Mouse (Mus musculus): ENCODE data around the gene Rlbp1. TPM values are rescaled to one million over a fixed set of nuclear protein-coding genes. Genes with fewer than 3 reads are reported as not detected.

Rlbp1 gene
- total and polyA plus RNA-seq, 3 experiments: 0.12 to 0.17 TPM; not detected in 1

- no peak for TF ChIP-seq UBTF (IDR thresholded peaks at IDR 0.05; ENCODE audit: borderline replicate concordance, insufficient read depth, low read depth, low read length)
- no peak for TF ChIP-seq E2F4 (IDR thresholded peaks at IDR 0.05; ENCODE audit: borderline replicate concordance, low read depth, low read length)
Observed at GRCm38 (mm10) chr7:79388671-79389206, 1.9 kb upstream of the Rlbp1 start (continued).

- H3K27ac ChIP-seq (ENCODE audit: control insufficient read depth, low read depth, low read length): no peak overlapping the region
- peaks cover 0 to 2% of the 10 kb centered on the region in 2 experiments; a peak in 1 of 4 replicates for H3K36me3 ChIP-seq (ENCODE audit: control insufficient read depth in 1 of 2, insufficient read depth in 2 of 2, low read length in 2 of 2)
- no peak for TF ChIP-seq E2F4 (IDR thresholded peaks at IDR 0.05; ENCODE audit: borderline replicate concordance, low read depth, low read length)
- TF ChIP-seq MAFK (IDR thresholded peaks at IDR 0.05; ENCODE audit: borderline replicate concordance, low read depth, low read length): no peak
- no peak for TF ChIP-seq UBTF (IDR thresholded peaks at IDR 0.05; ENCODE audit: borderline replicate concordance, insufficient read depth, low read depth, low read length)
- TF ChIP-seq SIN3A (IDR thresholded peaks at IDR 0.05; ENCODE audit: low read length): no peak
- H3K9ac ChIP-seq (ENCODE audit: control insufficient read depth, low read depth, low read length, poor library complexity, severe bottlenecking): no peak overlapping the region
- H3K9me3 ChIP-seq (replicated peaks; ENCODE audit: insufficient read depth, low read length): no peaks in the 10 kb centered on the region
- no peak overlapping the region for H3K4me3 ChIP-seq (ENCODE audit: control insufficient read depth in 1 of 2, insufficient read depth in 1 of 2, low read depth in 2 of 2, low read length in 2 of 2)
- DNase-seq (ENCODE audit: low read depth, low spot score): no peak
- H3K27me3 ChIP-seq (ENCODE audit: control insufficient read depth in 1 of 2, insufficient read depth in 2 of 2, low read length in 2 of 2): no peaks in the 10 kb centered on the region
- peaks cover 3% of the 10 kb centered on the region; the same call in 1 of the 2 replicates for H3K79me2 ChIP-seq (ENCODE audit: control insufficient read depth, insufficient read depth, low read length, poor library complexity)
- H3K4me1 ChIP-seq (ENCODE audit: control insufficient read depth in 1 of 2, insufficient read depth in 2 of 2, low read length in 2 of 2): no peaks in the 10 kb centered on the region
Observed at GRCm38 (mm10) chr7:79387991-79388390, 1.1 kb upstream of the Rlbp1 start.

- Histone ChIP-seq H3K27ac (ENCODE audit: control insufficient read depth, low read depth, low read length) (no peak overlapping the region), H3K4me3 (ENCODE audit: control insufficient read depth in 1 of 2, insufficient read depth in 1 of 2, low read depth in 2 of 2, low read length in 2 of 2) (no peak overlapping the region), H3K27me3 (ENCODE audit: control insufficient read depth in 1 of 2, insufficient read depth in 2 of 2, low read length in 2 of 2) (no peaks in the 10 kb centered on the region), H3K79me2 (ENCODE audit: control insufficient read depth, insufficient read depth, low read length, poor library complexity) (no peaks in the 10 kb centered on the region; the same call in 1 of the 2 replicates), H3K9me3 (replicated peaks; ENCODE audit: insufficient read depth, low read length) (no peaks in the 10 kb centered on the region), H3K9ac (ENCODE audit: control insufficient read depth, low read depth, low read length, poor library complexity, severe bottlenecking) (no peak overlapping the region), H3K36me3 (ENCODE audit: control insufficient read depth in 1 of 2, insufficient read depth in 2 of 2, low read length in 2 of 2) (peaks cover 0 to 2% of the 10 kb centered on the region in 2 experiments; a peak in 1 of 4 replicates), H3K4me1 (ENCODE audit: control insufficient read depth in 1 of 2, insufficient read depth in 2 of 2, low read length in 2 of 2) (no peaks in the 10 kb centered on the region)
- DNase-seq (ENCODE audit: low read depth, low spot score): no peak
- no peak for TF ChIP-seq MEF2A (IDR thresholded peaks at IDR 0.05; ENCODE audit: extremely low read depth, insufficient replicate concordance, low read depth, low read length, poor library complexity, severe bottlenecking)
- no peak for TF ChIP-seq MYB (IDR thresholded peaks at IDR 0.05; ENCODE audit: low read depth, low read length)
- TF ChIP-seq MXI1 (IDR thresholded peaks at IDR 0.05; ENCODE audit: low read depth, low read length): no peak
- TF ChIP-seq TBP (IDR thresholded peaks at IDR 0.05; ENCODE audit: low read depth, low read length): no peak
- no peak for TF ChIP-seq MYC (IDR thresholded peaks at IDR 0.05; ENCODE audit: low read depth, low read length)
- TF ChIP-seq NELFE (IDR thresholded peaks at IDR 0.05; ENCODE audit: low read depth, low read length): no peak
- no peak for TF ChIP-seq SMC3 (IDR thresholded peaks at IDR 0.05; ENCODE audit: low read depth, low read length)
- TF ChIP-seq SIN3A (IDR thresholded peaks at IDR 0.05; ENCODE audit: low read length): no peak
Observed at GRCm38 (mm10) chr7:79387140-79387539, 292 bp upstream of the Rlbp1 start.
